Mouse (Mus musculus): ENCODE data around the gene Svs6. TPM values are rescaled to one million over a fixed set of nuclear protein-coding genes. Genes with fewer than 3 reads are reported as not detected.

Gene Svs6
- polyA plus RNA-seq, 1 experiment = not detected

DNA sequence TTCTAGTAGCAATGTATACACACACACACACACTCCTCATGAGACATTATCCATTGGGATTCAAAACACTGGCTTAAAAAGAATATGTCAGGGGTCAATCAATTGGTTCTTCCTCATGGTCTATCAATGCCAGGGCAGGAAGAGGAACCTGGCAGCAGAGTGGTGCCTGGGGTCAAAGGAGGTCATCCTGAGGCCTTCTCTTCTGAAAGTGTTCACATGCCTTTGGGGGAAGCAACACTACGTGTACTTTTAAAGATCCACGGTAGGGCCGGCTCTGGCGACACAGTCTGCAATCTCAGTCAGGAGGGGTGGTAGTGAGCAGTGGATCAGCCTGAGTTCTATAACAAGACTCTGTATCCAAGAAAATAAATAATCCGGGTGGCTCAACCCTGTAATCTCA, 43.1 kb downstream of the Svs6 start:
- H3K4me3 ChIP-seq (ENCODE audit: low read depth, low read length) = no peak overlapping the region
- no peaks in the 10 kb centered on the region for H3K36me3 ChIP-seq (ENCODE audit: control insufficient read depth, insufficient read depth, low read length, poor library complexity, severe bottlenecking)
- no peak overlapping the region for H3K27ac ChIP-seq (ENCODE audit: insufficient read depth, low read length)
- no peaks in the 10 kb centered on the region; the same call in 1 of the 2 replicates for H3K27me3 ChIP-seq (ENCODE audit: control insufficient read depth, insufficient read depth, low read length, poor library complexity, severe bottlenecking)
- no peaks in the 10 kb centered on the region for H3K4me1 ChIP-seq (ENCODE audit: control insufficient read depth, insufficient read depth, low read length)
- no peak for TF ChIP-seq EP300 (IDR thresholded peaks at IDR 0.05; ENCODE audit: insufficient read depth, low read depth, low read length)
- no peak for TF ChIP-seq CTCF (IDR thresholded peaks at IDR 0.05; ENCODE audit: low read depth, low read length)
- no peak for TF ChIP-seq POLR2A (IDR thresholded peaks at IDR 0.05; ENCODE audit: insufficient read depth, low read length)
- no peak overlapping the region for H3K9ac ChIP-seq (ENCODE audit: low read depth, poor library complexity, severe bottlenecking)
- no peaks in the 10 kb centered on the region for H3K9me3 ChIP-seq (replicated peaks; ENCODE audit: control insufficient read depth, insufficient read depth, low read length, poor library complexity, severe bottlenecking)

DNA sequence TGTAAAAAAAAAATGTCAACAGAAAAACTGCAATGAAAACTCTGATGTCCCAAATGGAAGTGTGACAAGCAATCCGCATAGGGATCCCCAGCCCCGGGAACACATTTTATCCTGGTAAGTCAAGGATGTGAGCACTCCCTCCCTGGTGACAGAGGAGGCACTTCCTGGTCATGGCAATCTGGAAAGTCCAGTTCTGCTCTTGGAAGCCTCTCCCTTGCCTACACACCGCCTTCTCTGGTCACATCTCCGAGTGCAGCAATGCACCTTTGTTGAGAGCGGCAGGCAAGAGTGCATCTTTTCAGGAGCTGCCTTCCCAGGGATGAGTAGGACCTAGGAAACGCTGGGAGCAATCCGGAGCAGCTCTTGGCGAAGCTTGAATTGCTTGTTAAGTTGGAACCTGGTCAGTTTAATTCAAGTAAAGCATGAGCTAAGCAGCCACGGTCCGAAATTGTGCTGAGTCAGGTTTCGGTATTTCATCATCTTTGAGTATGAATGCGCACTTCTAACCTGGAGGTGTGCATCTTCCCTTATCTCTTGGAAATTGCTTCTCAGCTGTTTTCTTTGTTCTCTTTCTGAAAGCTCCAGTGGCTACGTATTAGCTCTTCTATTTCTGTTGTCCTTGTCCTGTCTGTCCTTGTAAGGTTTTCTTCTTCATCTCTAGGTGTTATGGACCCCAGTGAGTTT, 44.6 kb downstream of the Svs6 start:
- Histone ChIP-seq H3K9me3 (replicated peaks; ENCODE audit: control insufficient read depth, insufficient read depth, low read length, poor library complexity, severe bottlenecking) (no peaks in the 10 kb centered on the region), H3K4me3 (ENCODE audit: low read depth, low read length) (no peak overlapping the region)

DNA sequence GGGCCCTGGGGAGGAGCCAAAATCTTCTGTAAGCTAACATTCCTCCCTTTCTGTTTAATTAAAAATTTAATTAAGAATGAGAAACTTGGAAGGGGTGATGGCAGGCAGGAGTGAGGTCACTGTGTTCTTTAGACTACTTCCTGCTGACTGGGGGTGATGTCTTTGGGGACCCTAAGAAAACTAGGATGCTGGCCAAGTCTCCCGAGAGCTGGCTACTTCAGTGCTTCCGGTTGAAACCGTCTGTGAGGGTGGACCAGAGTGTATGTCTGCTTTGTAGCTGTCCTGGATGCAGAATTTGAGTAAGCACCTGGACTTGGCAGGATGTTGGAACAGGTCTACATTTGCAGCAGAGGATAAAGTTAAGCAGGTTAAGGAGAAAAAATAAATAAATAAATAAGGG, 50.4 kb downstream of the Svs6 start:
- Histone ChIP-seq H3K9me3 (replicated peaks; ENCODE audit: control insufficient read depth, insufficient read depth, low read length, poor library complexity, severe bottlenecking) (no peaks in the 10 kb centered on the region), H3K4me1 (ENCODE audit: control insufficient read depth, insufficient read depth, low read length) (no peaks in the 10 kb centered on the region), H3K4me3 (ENCODE audit: low read depth, low read length) (no peak overlapping the region), H3K27ac (ENCODE audit: insufficient read depth, low read length) (no peak overlapping the region), H3K36me3 (ENCODE audit: control insufficient read depth, insufficient read depth, low read length, poor library complexity, severe bottlenecking) (no peaks in the 10 kb centered on the region), H3K27me3 (ENCODE audit: control insufficient read depth, insufficient read depth, low read length, poor library complexity, severe bottlenecking) (no peaks in the 10 kb centered on the region), H3K9ac (ENCODE audit: low read depth, poor library complexity, severe bottlenecking) (no peak overlapping the region)
- TF ChIP-seq CTCF (IDR thresholded peaks at IDR 0.05; ENCODE audit: low read depth, low read length) (no peak), EP300 (IDR thresholded peaks at IDR 0.05; ENCODE audit: insufficient read depth, low read depth, low read length) (no peak), POLR2A (IDR thresholded peaks at IDR 0.05; ENCODE audit: insufficient read depth, low read length) (no peak)

More for the DNA sequence above, 44.6 kb downstream of the Svs6 start:
- Histone ChIP-seq H3K36me3 (ENCODE audit: control insufficient read depth, insufficient read depth, low read length, poor library complexity, severe bottlenecking) (no peaks in the 10 kb centered on the region), H3K9ac (ENCODE audit: low read depth, poor library complexity, severe bottlenecking) (no peak overlapping the region), H3K4me1 (ENCODE audit: control insufficient read depth, insufficient read depth, low read length) (no peaks in the 10 kb centered on the region), H3K27ac (ENCODE audit: insufficient read depth, low read length) (no peak overlapping the region), H3K27me3 (ENCODE audit: control insufficient read depth, insufficient read depth, low read length, poor library complexity, severe bottlenecking) (no peaks in the 10 kb centered on the region; the same call in 1 of the 2 replicates)
- TF ChIP-seq CTCF (IDR thresholded peaks at IDR 0.05; ENCODE audit: low read depth, low read length) (no peak), POLR2A (IDR thresholded peaks at IDR 0.05; ENCODE audit: insufficient read depth, low read length) (no peak)

Other genes starting within 250 kb of the Svs6 start
- gene Stk4, start 246.4 kb upstream of the Svs6 start, polyA plus RNA-seq (2011; ENCODE audit: insufficient read depth, insufficient read length, low read depth, missing spikeins) = 59.9 and 74.8 TPM in 2 replicates
- gene Tomm34, start 245.6 kb upstream of the Svs6 start, polyA plus RNA-seq (2011; ENCODE audit: insufficient read depth, insufficient read length, low read depth, missing spikeins) = 90.0 and 91.0 TPM in 2 replicates
- gene Kcns1, start 145.6 kb upstream of the Svs6 start, polyA plus RNA-seq (2011; ENCODE audit: insufficient read depth, insufficient read length, low read depth, missing spikeins) = 0.22 and 0.24 TPM in 2 replicates
- not detected in 2 replicates for gene Wfdc5, start 134.0 kb upstream of the Svs6 start, polyA plus RNA-seq (2011; ENCODE audit: insufficient read depth, insufficient read length, low read depth, missing spikeins)
- not detected in 2 replicates for gene Wfdc12, start 126.1 kb upstream of the Svs6 start, polyA plus RNA-seq (2011; ENCODE audit: insufficient read depth, insufficient read length, low read depth, missing spikeins)
- gene Wfdc15a, start 116.6 kb upstream of the Svs6 start, polyA plus RNA-seq (2011; ENCODE audit: insufficient read depth, insufficient read length, low read depth, missing spikeins) = not detected in 2 replicates
- not detected in 2 replicates for gene Wfdc15b, start 95.1 kb upstream of the Svs6 start, polyA plus RNA-seq (2011; ENCODE audit: insufficient read depth, insufficient read length, low read depth, missing spikeins)
- gene Svs2, start 78.3 kb upstream of the Svs6 start, polyA plus RNA-seq (2011; ENCODE audit: insufficient read depth, insufficient read length, low read depth, missing spikeins) = not detected in 2 replicates
- gene Svs3b, start 60.1 kb upstream of the Svs6 start, polyA plus RNA-seq (2011; ENCODE audit: insufficient read depth, insufficient read length, low read depth, missing spikeins) = not detected in 2 replicates
- not detected in 2 replicates for gene Svs4, start 38.3 kb upstream of the Svs6 start, polyA plus RNA-seq (2011; ENCODE audit: insufficient read depth, insufficient read length, low read depth, missing spikeins)
- not detected in 2 replicates for gene Svs3a, start 27.5 kb upstream of the Svs6 start, polyA plus RNA-seq (2011; ENCODE audit: insufficient read depth, insufficient read length, low read depth, missing spikeins)
- gene Svs5, start 16.0 kb downstream of the Svs6 start, polyA plus RNA-seq (2011; ENCODE audit: insufficient read depth, insufficient read length, low read depth, missing spikeins) = not detected in 2 replicates
- 1.6 and 1.8 TPM in 2 replicates for gene Slpi, start 72.3 kb downstream of the Svs6 start, polyA plus RNA-seq (2011; ENCODE audit: insufficient read depth, insufficient read length, low read depth, missing spikeins)
- not detected in 2 replicates for gene Rbpjl, start 86.4 kb downstream of the Svs6 start, polyA plus RNA-seq (2011; ENCODE audit: insufficient read depth, insufficient read length, low read depth, missing spikeins)
- 0.93 and 1.7 TPM in 2 replicates for gene Matn4, start 88.4 kb downstream of the Svs6 start, polyA plus RNA-seq (2011; ENCODE audit: insufficient read depth, insufficient read length, low read depth, missing spikeins)
- 212 and 213 TPM in 2 replicates for gene Sdc4, start 127.1 kb downstream of the Svs6 start, polyA plus RNA-seq (2011; ENCODE audit: insufficient read depth, insufficient read length, low read depth, missing spikeins)
- 13.3 and 19.8 TPM in 2 replicates for gene Sys1, start 140.2 kb downstream of the Svs6 start, polyA plus RNA-seq (2011; ENCODE audit: insufficient read depth, insufficient read length, low read depth, missing spikeins)
- 2.3 TPM in 1 of 2 replicates, not detected in the other for gene Gm20458, start 144.2 kb downstream of the Svs6 start, polyA plus RNA-seq (2011; ENCODE audit: insufficient read depth, insufficient read length, low read depth, missing spikeins)
- not detected in 2 replicates for gene Trp53tg5, start 157.0 kb downstream of the Svs6 start, polyA plus RNA-seq (2011; ENCODE audit: insufficient read depth, insufficient read length, low read depth, missing spikeins)
- 6.4 and 7.1 TPM in 2 replicates for gene Dbndd2, start 169.4 kb downstream of the Svs6 start, polyA plus RNA-seq (2011; ENCODE audit: insufficient read depth, insufficient read length, low read depth, missing spikeins)
- gene Pigt, start 180.8 kb downstream of the Svs6 start, polyA plus RNA-seq (2011; ENCODE audit: insufficient read depth, insufficient read length, low read depth, missing spikeins) = 49.9 and 52.7 TPM in 2 replicates
- gene Wfdc2, start 245.7 kb downstream of the Svs6 start, polyA plus RNA-seq (2011; ENCODE audit: insufficient read depth, insufficient read length, low read depth, missing spikeins) = 123 and 135 TPM in 2 replicates

Data from ES-Bruce4 (cell line).